Mouse (Mus musculus): ENCODE data around the gene Lnx1. TPM values are rescaled to one million over a fixed set of nuclear protein-coding genes. Genes with fewer than 3 reads are reported as not detected.

The Lnx1 gene
- total and polyA plus RNA-seq, 2 experiments from 2014 or later, result 1.3 to 3.5 TPM

- H3K4me3 ChIP-seq (ENCODE audit: low read depth, low read length), result no peak overlapping the region
- H3K36me3 ChIP-seq (replicated peaks; ENCODE audit: control insufficient read depth, insufficient read depth, low read length), result peaks cover 80% of the 10 kb centered on the region
- no peaks in the 10 kb centered on the region for H3K27me3 ChIP-seq (ENCODE audit: control insufficient read depth, insufficient read depth, low read length)
- no peak overlapping the region for H3K4me2 ChIP-seq (ENCODE audit: low read depth, low read length)
- no peaks in the 10 kb centered on the region for H3K4me1 ChIP-seq (ENCODE audit: control insufficient read depth, insufficient read depth)
- DNase-seq (ENCODE audit: low spot score) (no peak), ATAC-seq (ENCODE audit: insufficient read depth, low read depth) (no peak)
- WGBS, result 93% methylated on average over 5 of the region's 5 CpGs
- H3K9me3 ChIP-seq (replicated peaks; ENCODE audit: control insufficient read depth, low read length), result no peaks in the 10 kb centered on the region
- H3K9ac ChIP-seq (replicated peaks; ENCODE audit: low read depth, low read length), result no peak overlapping the region
- no peak overlapping the region for H3K27ac ChIP-seq (ENCODE audit: low read depth)
- TF ChIP-seq EP300 (IDR thresholded peaks at IDR 0.05; ENCODE audit: low read depth) (no peak), CTCF (IDR thresholded peaks at IDR 0.05; ENCODE audit: low read depth) (no peak; the same call in 1 of the 2 replicates)
Measured at GRCm38 (mm10) chr5:74591413-74591812, 111.3 kb downstream of the Lnx1 start.

- Histone ChIP-seq H3K9me3 (replicated peaks; ENCODE audit: control insufficient read depth, low read length) (no peaks in the 10 kb centered on the region), H3K4me3 (ENCODE audit: low read depth, low read length) (no peak overlapping the region), H3K9ac (replicated peaks; ENCODE audit: low read depth, low read length) (no peak overlapping the region), H3K27ac (ENCODE audit: low read depth) (no peak overlapping the region), H3K4me2 (ENCODE audit: low read depth, low read length) (no peak overlapping the region), H3K36me3 (replicated peaks; ENCODE audit: control insufficient read depth, insufficient read depth, low read length) (peaks cover 68% of the 10 kb centered on the region), H3K27me3 (ENCODE audit: control insufficient read depth, insufficient read depth, low read length) (no peaks in the 10 kb centered on the region), H3K4me1 (ENCODE audit: control insufficient read depth, insufficient read depth) (no peaks in the 10 kb centered on the region)
- no peak for ATAC-seq (ENCODE audit: insufficient read depth, low read depth)
- TF ChIP-seq EP300 (IDR thresholded peaks at IDR 0.05; ENCODE audit: low read depth) (no peak), CTCF (IDR thresholded peaks at IDR 0.05; ENCODE audit: low read depth) (no peak)
- DNase-seq (ENCODE audit: low spot score), result no peak
- 90% methylated on average over 7 of the region's 7 CpGs for WGBS
Measured at GRCm38 (mm10) chr5:74589133-74589532, 113.6 kb downstream of the Lnx1 start.

GRCm38 (mm10) chr5:74571767-74572166 is 130.9 kb downstream of the Lnx1 start:
- Histone ChIP-seq H3K9ac (replicated peaks; ENCODE audit: low read depth, low read length) (no peak overlapping the region), H3K4me2 (ENCODE audit: low read depth, low read length) (no peak overlapping the region), H3K36me3 (replicated peaks; ENCODE audit: control insufficient read depth, insufficient read depth, low read length) (peaks cover 41% of the 10 kb centered on the region), H3K27ac (ENCODE audit: low read depth) (no peak overlapping the region), H3K9me3 (replicated peaks; ENCODE audit: control insufficient read depth, low read length) (no peaks in the 10 kb centered on the region), H3K4me3 (ENCODE audit: low read depth, low read length) (no peak overlapping the region), H3K27me3 (ENCODE audit: control insufficient read depth, insufficient read depth, low read length) (no peaks in the 10 kb centered on the region), H3K4me1 (ENCODE audit: control insufficient read depth, insufficient read depth) (no peaks in the 10 kb centered on the region)
- TF ChIP-seq CTCF (IDR thresholded peaks at IDR 0.05; ENCODE audit: low read depth), result no peak
- TF ChIP-seq EP300 (IDR thresholded peaks at IDR 0.05; ENCODE audit: low read depth), result no peak
- ATAC-seq (ENCODE audit: insufficient read depth, low read depth), result no peak
- no peak for DNase-seq (ENCODE audit: low spot score)
- WGBS, result 85% methylated on average over 6 of the region's 6 CpGs

GRCm38 (mm10) chr5:74561151-74561550 is 141.6 kb downstream of the Lnx1 start:
- TF ChIP-seq CTCF (IDR thresholded peaks at IDR 0.05; ENCODE audit: low read depth) (no peak), EP300 (IDR thresholded peaks at IDR 0.05; ENCODE audit: low read depth) (no peak)
- DNase-seq (ENCODE audit: low spot score) (no peak), ATAC-seq (ENCODE audit: insufficient read depth, low read depth) (no peak)
- H3K9ac ChIP-seq (replicated peaks; ENCODE audit: low read depth, low read length), result no peak overlapping the region
- H3K4me1 ChIP-seq (ENCODE audit: control insufficient read depth, insufficient read depth), result peaks cover 7% of the 10 kb centered on the region; the same call in 1 of the 2 replicates
- H3K27me3 ChIP-seq (ENCODE audit: control insufficient read depth, insufficient read depth, low read length), result no peaks in the 10 kb centered on the region
- H3K4me3 ChIP-seq (ENCODE audit: low read depth, low read length), result no peak overlapping the region
- H3K36me3 ChIP-seq (replicated peaks; ENCODE audit: control insufficient read depth, insufficient read depth, low read length), result peaks cover 62% of the 10 kb centered on the region
- H3K4me2 ChIP-seq (ENCODE audit: low read depth, low read length), result no peak overlapping the region
- no peak overlapping the region for H3K27ac ChIP-seq (ENCODE audit: low read depth)
- no peaks in the 10 kb centered on the region for H3K9me3 ChIP-seq (replicated peaks; ENCODE audit: control insufficient read depth, low read length)
- 88% methylated on average over 1 of the region's 1 CpGs for WGBS

GRCm38 (mm10) chr5:74549566-74549965 is 153.1 kb downstream of the Lnx1 start:
- ATAC-seq (ENCODE audit: insufficient read depth, low read depth) (no peak), DNase-seq (ENCODE audit: low spot score) (no peak)
- 69% methylated on average over 8 of the region's 8 CpGs for WGBS
- no peak for TF ChIP-seq CTCF (IDR thresholded peaks at IDR 0.05; ENCODE audit: low read depth)
- Histone ChIP-seq H3K4me1 (ENCODE audit: control insufficient read depth, insufficient read depth) (no peaks in the 10 kb centered on the region), H3K27ac (ENCODE audit: low read depth) (no peak overlapping the region), H3K9ac (replicated peaks; ENCODE audit: low read depth, low read length) (no peak overlapping the region), H3K4me2 (ENCODE audit: low read depth, low read length) (no peak overlapping the region), H3K36me3 (replicated peaks; ENCODE audit: control insufficient read depth, insufficient read depth, low read length) (peaks cover 71% of the 10 kb centered on the region), H3K27me3 (ENCODE audit: control insufficient read depth, insufficient read depth, low read length) (no peaks in the 10 kb centered on the region), H3K9me3 (replicated peaks; ENCODE audit: control insufficient read depth, low read length) (no peaks in the 10 kb centered on the region), H3K4me3 (ENCODE audit: low read depth, low read length) (no peak overlapping the region)

- DNase-seq (ENCODE audit: low spot score), result no peak
Measured at GRCm38 (mm10) chr5:74545606-74546005, 157.1 kb downstream of the Lnx1 start.

More at GRCm38 (mm10) chr5:74545606-74546005, 157.1 kb downstream of the Lnx1 start:
- no peak overlapping the region for H3K9ac ChIP-seq (replicated peaks; ENCODE audit: low read depth, low read length)
- no peaks in the 10 kb centered on the region for H3K4me1 ChIP-seq (ENCODE audit: control insufficient read depth, insufficient read depth)
- ATAC-seq (ENCODE audit: insufficient read depth, low read depth), result no peak
- TF ChIP-seq EP300 (IDR thresholded peaks at IDR 0.05; ENCODE audit: low read depth) (no peak), CTCF (IDR thresholded peaks at IDR 0.05; ENCODE audit: low read depth) (no peak)
- no peak overlapping the region for H3K4me3 ChIP-seq (ENCODE audit: low read depth, low read length)
- no peaks in the 10 kb centered on the region for H3K27me3 ChIP-seq (ENCODE audit: control insufficient read depth, insufficient read depth, low read length)
- no peak overlapping the region for H3K4me2 ChIP-seq (ENCODE audit: low read depth, low read length)
- H3K27ac ChIP-seq (ENCODE audit: low read depth), result no peak overlapping the region
- 88% methylated on average over 4 of the region's 4 CpGs for WGBS
- no peaks in the 10 kb centered on the region for H3K9me3 ChIP-seq (replicated peaks; ENCODE audit: control insufficient read depth, low read length)
- H3K36me3 ChIP-seq (replicated peaks; ENCODE audit: control insufficient read depth, insufficient read depth, low read length), result peaks cover 75% of the 10 kb centered on the region

Other genes starting within 250 kb of the Lnx1 start
- gene Scfd2, start 171.2 kb downstream of the Lnx1 start, total RNA-seq (2014; rRNA removed; ENCODE audit: low replicate concordance), result 24.3 and 26.9 TPM in 2 replicates
- 10.5 and 14.2 TPM in 2 replicates for gene Scfd2, start 171.2 kb downstream of the Lnx1 start, polyA plus RNA-seq (2015; fragmentation: Nextera tagmentation; extraction: Ambion mirVana)
- 27.0 and 35.8 TPM in 2 replicates for gene Fip1l1, start 167.5 kb downstream of the Lnx1 start, total RNA-seq (2014; rRNA removed; ENCODE audit: low replicate concordance)
- gene Fip1l1, start 167.5 kb downstream of the Lnx1 start, polyA plus RNA-seq (2015; fragmentation: Nextera tagmentation; extraction: Ambion mirVana), result 37.5 and 38.7 TPM in 2 replicates